Mouse (Mus musculus) embryonic facial prominence, embryonic 14.5 days (tissue): ENCODE data around the gene 4932415D10Rik. TPM values are rescaled to one million over a fixed set of nuclear protein-coding genes. Genes with fewer than 3 reads are reported as not detected.
A peak's percentile ranks its signal among the peaks of the same experiment; 100 is the strongest.

ENCODE experiments used
- ATAC-seq: fragments of 200-750 bp; cut with Nextera tagmentation; 2 replicates; pipeline ENCODE4 v1.8.0; 2017; ENCODE audit warnings: low read depth, moderate number of reproducible peaks, moderate TSS enrichment
- DNase-seq: peaks from one replicate; pipeline ENCODE4 v3.0.0-alpha.2; 2015; ENCODE audit warnings: low spot score
- H3K27ac ChIP-seq: fragments of 300-500 bp; sonication (generic); replicated peaks from 2 replicates; pipeline ENCODE4 v1.5.1; 2014; ENCODE audit warnings: low read depth, mild to moderate bottlenecking, low read length, moderate library complexity
- H3K27me3 ChIP-seq: fragments of 300-500 bp; sonication (generic); replicated peaks from 2 replicates; pipeline ENCODE4 v1.6.1; 2014; ENCODE audit warnings: low read length; ENCODE audit not compliant: control insufficient read depth, insufficient read depth
- H3K36me3 ChIP-seq: fragments of 300-500 bp; sonication (generic); 2 replicates; pipeline ENCODE4 v1.6.1; 2014; ENCODE audit warnings: low read length, mixed read lengths; ENCODE audit not compliant: control insufficient read depth, insufficient read depth
- H3K4me1 ChIP-seq: fragments of 300-500 bp; sonication (generic); 2 replicates; pipeline ENCODE4 v1.6.1; 2014; ENCODE audit warnings: antibody characterized with exemption, low read length; ENCODE audit not compliant: control insufficient read depth, insufficient read depth
- H3K4me2 ChIP-seq: fragments of 300-500 bp; sonication (generic); 2 replicates; pipeline ENCODE4 v1.6.1; 2014; ENCODE audit warnings: low read depth, mild to moderate bottlenecking, low read length, moderate library complexity, mixed read lengths
- H3K4me3 ChIP-seq: fragments of 300-500 bp; sonication (generic); 2 replicates; pipeline ENCODE4 v1.5.1; 2014; ENCODE audit warnings: low read depth, mild to moderate bottlenecking, low read length
- H3K9ac ChIP-seq: fragments of 300-500 bp; sonication (generic); 2 replicates; pipeline ENCODE4 v1.6.1; 2014; ENCODE audit warnings: low read depth, mild to moderate bottlenecking, low read length, moderate library complexity, mixed read lengths
- H3K9me3 ChIP-seq: fragments of 300-500 bp; sonication (generic); 2 replicates; pipeline ENCODE4 v1.6.1; 2016; ENCODE audit warnings: low read length; ENCODE audit not compliant: control insufficient read depth
- WGBS: fragments of 180-500 bp; shearing (Covaris S2); extraction: QIAGEN DNeasy Blood & Tissue Kit; methylation state at CpG from one replicate; pipeline ENCODE4 v1.1.7; 2014; 5-methylcytosine and 5-hydroxymethylcytosine counted together
- polyA plus RNA-seq: library from polyadenylated mRNA; unstranded; fragments of >200 nt; fragmentation: Nextera tagmentation; extraction: Ambion mirVana; gene quantifications from 2 replicates; pipeline ENCODE4 v1.2.1, GENCODE M21; 2014

Gene 4932415D10Rik
- polyA plus RNA-seq = not detected in 2 replicates

DNA sequence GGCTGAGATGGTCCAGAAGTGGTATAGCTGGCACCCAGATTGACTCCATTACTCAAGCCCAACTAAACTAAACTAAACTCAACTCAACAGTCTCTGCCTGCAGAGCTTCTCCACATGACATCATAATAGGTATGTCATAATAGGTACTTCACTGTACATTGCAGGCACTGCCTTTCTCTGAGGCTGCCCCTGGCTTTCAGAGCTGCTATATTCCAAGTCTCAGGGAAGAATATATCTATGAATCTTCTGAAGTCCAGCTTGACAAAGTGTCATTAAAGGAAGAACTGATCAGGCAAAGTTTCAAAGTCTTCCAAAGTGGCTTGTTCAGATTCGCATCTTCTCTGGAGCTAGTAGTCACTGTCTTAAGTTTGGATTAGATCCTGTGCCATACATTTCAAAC is at the start of gene 4932415D10Rik:
4932415D10Rik (minus strand) TSS at position 101 of the 400 bp plus-strand sequence.
- no peak within 1 kb of the TSS for H3K4me3 ChIP-seq
- H3K27me3 ChIP-seq = no peaks in the 10 kb centered on the region
- no peak within 1 kb of the TSS for H3K27ac ChIP-seq
- no peaks in the 10 kb centered on the region for H3K4me1 ChIP-seq
- no peaks in the 10 kb centered on the region for H3K36me3 ChIP-seq
- ATAC-seq (no peak), DNase-seq (no peak)
- WGBS = 93% methylated on average over 1 of the region's 1 CpGs
- H3K9me3 ChIP-seq = no peaks in the 10 kb centered on the region
- H3K9ac ChIP-seq = no peak within 1 kb of the TSS
- no peak within 1 kb of the TSS for H3K4me2 ChIP-seq

DNA sequence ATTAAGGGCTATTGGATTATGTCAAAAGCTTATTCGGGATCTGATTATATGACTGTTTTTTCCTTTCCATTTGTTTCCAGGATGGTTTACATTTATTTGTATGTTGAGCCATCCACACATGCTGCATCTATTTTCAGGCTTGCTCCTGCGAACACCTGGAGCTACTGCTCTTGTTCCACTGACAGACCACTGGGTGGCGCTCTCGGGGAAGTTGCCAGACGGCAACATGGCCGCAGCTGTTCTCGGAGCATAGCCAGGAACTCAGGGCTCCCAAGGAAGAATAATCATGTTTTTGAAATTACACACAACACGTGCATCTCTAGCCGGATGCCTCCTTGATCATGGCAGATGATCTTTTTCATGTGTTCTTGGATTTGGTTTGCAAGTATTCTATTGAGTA is 45.5 kb upstream of the 4932415D10Rik start:
- Histone ChIP-seq H3K9me3 (peaks cover 54% of the 10 kb centered on the region), H3K4me3 (no peak overlapping the region), H3K27ac (no peak overlapping the region), H3K9ac (no peak overlapping the region), H3K36me3 (peaks cover 18% of the 10 kb centered on the region; the same call in 1 of the 2 replicates), H3K27me3 (no peaks in the 10 kb centered on the region), H3K4me1 (no peaks in the 10 kb centered on the region), H3K4me2 (no peak overlapping the region)
- 88% methylated on average over 9 of the region's 9 CpGs for WGBS
- DNase-seq (no peak), ATAC-seq (no peak)

DNA sequence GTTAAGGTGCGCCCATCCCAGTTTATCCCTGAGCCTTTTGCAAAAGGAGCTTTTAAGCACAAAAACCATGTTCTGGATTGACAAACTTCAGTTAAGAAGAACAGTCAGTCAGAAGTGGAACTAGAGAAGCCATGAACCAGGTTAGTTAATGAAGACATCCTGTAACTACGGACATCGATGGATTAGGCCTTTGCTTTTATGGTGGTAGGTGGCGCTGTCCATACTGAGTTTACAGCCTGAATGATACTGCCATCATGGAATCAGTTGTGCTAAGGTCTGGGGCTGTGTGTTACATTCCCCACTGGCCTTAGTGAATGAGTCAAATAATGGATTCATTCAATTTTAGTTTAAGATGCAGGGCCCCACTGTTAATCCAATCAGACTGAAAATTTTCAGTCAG is 39.0 kb upstream of the 4932415D10Rik start:
- Histone ChIP-seq H3K36me3 (no peaks in the 10 kb centered on the region), H3K27ac (no peak overlapping the region), H3K9ac (no peak overlapping the region), H3K4me1 (no peaks in the 10 kb centered on the region), H3K4me2 (no peak overlapping the region), H3K27me3 (no peaks in the 10 kb centered on the region), H3K4me3 (no peak overlapping the region), H3K9me3 (peaks cover 16% of the 10 kb centered on the region)
- DNase-seq (no peak), ATAC-seq (no peak)
- 92% methylated on average over 4 of the region's 4 CpGs for WGBS

DNA sequence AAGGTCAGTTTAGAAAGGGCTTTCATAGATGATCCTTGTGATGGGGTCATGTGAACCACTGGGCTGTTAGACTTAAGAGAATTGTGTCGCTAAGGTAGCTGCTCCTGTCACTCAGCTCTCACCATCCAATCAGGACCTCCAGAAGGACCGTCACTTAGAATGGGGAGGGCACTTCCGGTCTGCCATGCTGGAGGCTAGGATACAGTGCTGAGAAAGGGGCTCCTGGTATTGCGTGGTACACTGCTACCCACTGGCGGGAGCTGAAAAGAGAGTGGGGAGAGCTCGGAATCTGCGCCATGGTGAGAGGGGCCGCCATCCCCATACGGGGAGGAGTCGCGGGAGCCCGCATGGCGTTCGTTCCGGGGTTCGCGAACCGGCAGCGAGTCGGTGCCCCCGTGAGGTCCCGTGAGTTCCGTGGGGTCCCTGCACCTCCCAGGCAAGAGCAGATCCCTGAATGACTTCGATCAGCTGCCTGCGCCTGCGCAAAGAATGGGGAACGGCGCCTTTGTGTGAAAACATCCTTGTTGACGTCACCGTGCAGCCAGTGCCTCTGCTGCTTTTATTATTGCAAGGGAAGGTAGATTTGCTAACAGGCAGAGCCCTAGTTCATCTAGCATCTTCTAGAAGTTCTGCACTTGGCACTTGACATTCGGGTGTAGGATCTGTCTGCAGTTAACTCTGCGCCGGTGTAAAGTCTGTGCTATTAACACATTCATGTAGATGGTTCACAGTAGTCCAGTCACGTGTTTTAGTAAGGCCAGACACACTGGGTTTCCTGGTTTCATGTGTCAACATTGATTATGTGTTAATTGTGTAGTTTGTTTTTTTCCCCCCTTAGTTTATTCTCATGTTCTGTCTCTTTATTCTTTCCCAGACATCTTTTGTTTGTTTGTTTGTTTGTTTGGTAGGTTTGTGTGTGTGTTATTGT is 38.0 kb upstream of the 4932415D10Rik start, which contains the start of gene Gm4924:
Gm4924 (plus strand) TSS at position 173 of the 928 bp plus-strand sequence.
- ATAC-seq = peak; percentile 100
- peak within 1 kb of the TSS; percentile 81 for H3K9ac ChIP-seq
- no peaks in the 10 kb centered on the region for H3K4me1 ChIP-seq
- H3K4me3 ChIP-seq = peak within 1 kb of the TSS; percentile 65
- DNase-seq = peak; percentile 96
- peaks cover 7% of the 10 kb centered on the region; the same call in 1 of the 2 replicates for H3K9me3 ChIP-seq
- H3K27me3 ChIP-seq = no peaks in the 10 kb centered on the region
- peak within 1 kb of the TSS; percentile 57 for H3K4me2 ChIP-seq
- no peaks in the 10 kb centered on the region for H3K36me3 ChIP-seq
- 5% methylated on average over 26 of the region's 34 CpGs for WGBS
- peak within 1 kb of the TSS; percentile 93 for H3K27ac ChIP-seq

DNA sequence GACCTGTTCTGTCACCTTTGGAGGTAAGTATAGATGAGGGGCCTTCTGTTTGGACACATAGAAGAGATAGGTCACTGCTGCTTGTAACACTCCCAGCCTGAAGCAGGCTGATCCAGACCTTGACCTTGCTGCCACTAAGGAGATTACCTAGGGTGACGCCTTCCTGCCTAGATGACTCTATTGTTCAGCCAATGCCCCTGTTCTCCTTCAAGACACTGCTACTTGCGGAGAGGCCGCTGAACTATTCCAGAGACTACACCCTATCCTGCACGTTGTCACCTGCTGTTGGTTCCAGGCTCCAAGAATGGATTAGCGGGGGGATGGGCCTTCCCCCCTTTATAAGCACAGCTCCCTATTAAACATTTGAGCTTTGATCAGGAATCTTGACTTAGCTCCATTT is 13.4 kb upstream of the 4932415D10Rik start:
- Histone ChIP-seq H3K4me1 (no peaks in the 10 kb centered on the region), H3K9ac (no peak overlapping the region), H3K27ac (no peak overlapping the region), H3K27me3 (no peaks in the 10 kb centered on the region), H3K36me3 (no peaks in the 10 kb centered on the region), H3K4me2 (no peak overlapping the region), H3K4me3 (no peak overlapping the region), H3K9me3 (no peaks in the 10 kb centered on the region)
- no peak for ATAC-seq
- DNase-seq = no peak
- 83% methylated on average over 5 of the region's 5 CpGs for WGBS

DNA sequence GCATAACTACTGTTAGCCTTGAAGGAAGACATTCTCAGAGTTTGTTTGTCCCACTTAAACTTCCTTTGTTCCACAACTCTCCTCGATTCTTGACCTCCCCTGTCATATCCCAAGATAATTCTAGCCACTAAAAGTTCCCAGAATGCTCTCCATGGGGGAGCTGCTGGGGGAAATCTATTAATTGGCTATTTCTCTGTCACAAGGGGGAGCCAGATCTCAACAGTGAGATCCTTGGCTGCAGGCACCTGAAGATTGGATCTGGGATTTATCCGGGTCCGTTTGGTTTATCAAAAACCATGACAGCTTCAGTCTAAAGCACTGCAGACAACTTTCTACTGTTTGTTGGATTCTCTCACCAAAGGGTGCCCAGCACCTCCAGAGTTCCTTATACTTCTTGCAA is 3.8 kb upstream of the 4932415D10Rik start:
- DNase-seq (no peak), ATAC-seq (no peak)
- Histone ChIP-seq H3K9me3 (0 out of 2 replicates have a peak, but pooled peaks cover 8% of the 10 kb centered on the region), H3K4me3 (no peak overlapping the region), H3K36me3 (no peaks in the 10 kb centered on the region), H3K4me1 (no peaks in the 10 kb centered on the region), H3K4me2 (no peak overlapping the region), H3K27me3 (no peaks in the 10 kb centered on the region), H3K27ac (no peak overlapping the region), H3K9ac (no peak overlapping the region)
- 67% methylated on average over 3 of the region's 3 CpGs for WGBS

DNA sequence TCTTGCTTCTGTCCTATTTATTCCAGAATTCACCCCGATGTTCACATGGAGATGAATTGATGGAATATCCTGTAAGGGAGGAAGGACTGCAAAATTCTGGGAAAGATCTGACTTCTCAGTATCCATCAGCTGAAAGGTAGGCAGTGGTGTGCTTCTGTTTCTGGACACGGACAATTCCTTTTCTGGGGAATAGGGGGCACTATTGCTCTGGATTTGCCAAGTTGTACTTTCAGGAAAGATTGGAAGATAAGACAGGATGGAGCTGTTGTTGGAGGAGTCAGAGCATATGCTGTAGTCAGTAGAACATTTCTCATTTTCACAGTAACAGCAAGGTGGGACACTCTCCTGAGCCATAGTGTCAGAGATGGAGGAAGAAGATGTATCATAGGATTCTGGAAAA is 19.9 kb downstream of the 4932415D10Rik start:
- no peak for ATAC-seq
- no peaks in the 10 kb centered on the region for H3K36me3 ChIP-seq
- no peak overlapping the region for H3K27ac ChIP-seq
- H3K9ac ChIP-seq = no peak overlapping the region
- no peaks in the 10 kb centered on the region for H3K9me3 ChIP-seq
- no peak overlapping the region for H3K4me2 ChIP-seq
- no peak overlapping the region for H3K4me3 ChIP-seq
- H3K27me3 ChIP-seq = no peaks in the 10 kb centered on the region
- 59% methylated on average over 2 of the region's 2 CpGs for WGBS
- H3K4me1 ChIP-seq = no peaks in the 10 kb centered on the region
- DNase-seq = no peak

DNA sequence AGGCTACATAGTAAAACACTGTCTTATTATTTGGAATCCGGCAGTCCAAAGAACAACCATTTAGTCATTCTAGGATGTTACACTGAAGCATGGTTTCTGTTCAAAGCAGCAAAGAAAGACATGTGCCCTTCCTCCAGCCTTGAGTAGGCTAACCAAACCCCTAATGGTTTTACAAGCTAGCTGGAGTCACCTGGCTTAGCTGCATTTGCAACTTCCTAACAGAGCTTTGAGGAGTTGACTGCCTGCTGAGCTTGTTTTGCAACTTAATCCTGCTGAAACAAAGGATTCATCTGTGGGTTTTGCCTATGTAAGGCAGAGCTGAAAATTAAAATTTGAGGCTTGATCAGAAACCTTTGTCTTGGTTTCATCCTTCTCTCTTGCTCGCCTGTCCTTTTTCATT is 59.1 kb downstream of the 4932415D10Rik start:
- H3K9me3 ChIP-seq = 0 out of 2 replicates have a peak, but pooled peaks cover 4% of the 10 kb centered on the region
- H3K4me2 ChIP-seq = no peak overlapping the region
- no peak for DNase-seq
- no peak overlapping the region for H3K9ac ChIP-seq
- no peak for ATAC-seq
- no peaks in the 10 kb centered on the region for H3K36me3 ChIP-seq
- no peak overlapping the region for H3K27ac ChIP-seq
- H3K4me3 ChIP-seq = no peak overlapping the region
- no peaks in the 10 kb centered on the region for H3K27me3 ChIP-seq
- H3K4me1 ChIP-seq = no peaks in the 10 kb centered on the region
- 78% methylated on average over 2 of the region's 2 CpGs for WGBS
